Comparison of ENCODE assay signal across 10 mouse cellular contexts in genomic region chr15:27997917-27998316, GRCm38 (mm10). TPM values are rescaled to one million over a fixed set of nuclear protein-coding genes. Genes with fewer than 3 reads are reported as not detected.
A peak's percentile ranks its signal among the peaks of the same experiment; 100 is the strongest.
DNase-seq lines count a peak whose midpoint lies in the region; ATAC-seq lines count a peak whose summit lies in the region.
"Had no signal": no experiment of that assay in that cellular context is flagged by ENCODE, and none has a peak within 500 bp of the region (broad histone marks: within the 10 kb centered on the region; RNA-seq: fewer than 3 reads in every experiment).

No protein-coding gene starts in this region.

- intact Hi-C loops in heart, postnatal 25 days (cut with DNase I), result no loop called here

- no peak overlapping the region for H3K4me3 ChIP-seq in heart, embryonic 12.5 days
- no peak overlapping the region for H3K4me3 ChIP-seq in midbrain, embryonic 10.5 days
- no peak overlapping the region for H3K4me3 ChIP-seq in midbrain, embryonic 14.5 days (replicated peaks; ENCODE audit: low read depth, low read length)
- H3K4me3 ChIP-seq in kidney, embryonic 16.5 days (ENCODE audit: low read length), result no peak overlapping the region

- no peak for DNase-seq in heart, postnatal 25 days (ENCODE audit: low spot score)
- peak; percentile 43 for DNase-seq in midbrain, embryonic 10.5 days (ENCODE audit: low spot score)
- DNase-seq in midbrain, embryonic 14.5 days, result no peak
- DNase-seq in adrenal gland, postnatal 25 days, result no peak
- DNase-seq in urinary bladder, postnatal 4 days (ENCODE audit: low spot score in 2 of 2), result no peak
- DNase-seq in urinary bladder, postnatal 10 days (ENCODE audit: low spot score), result no peak
- DNase-seq: right cerebral cortex, postnatal 14 days had no signal

- peaks cover 7% of the 10 kb centered on the region for H3K36me3 ChIP-seq in heart, embryonic 12.5 days
- H3K36me3 ChIP-seq in midbrain, embryonic 10.5 days, result peaks cover 7% of the 10 kb centered on the region
- H3K36me3 ChIP-seq in midbrain, embryonic 14.5 days (ENCODE audit: control insufficient read depth, insufficient read depth, low read length), result no peaks in the 10 kb centered on the region
- H3K36me3 ChIP-seq in kidney, embryonic 16.5 days (ENCODE audit: insufficient read depth, low read length), result 0 out of 2 replicates have a peak, but pooled peaks cover 4% of the 10 kb centered on the region

- H3K4me1 ChIP-seq in heart, embryonic 12.5 days (replicated peaks), result peaks cover 87% of the 10 kb centered on the region
- H3K4me1 ChIP-seq in midbrain, embryonic 10.5 days, result peaks cover 99% of the 10 kb centered on the region
- peaks cover 54% of the 10 kb centered on the region for H3K4me1 ChIP-seq in midbrain, embryonic 14.5 days (ENCODE audit: control insufficient read depth, insufficient read depth, low read length)
- H3K4me1 ChIP-seq in kidney, embryonic 16.5 days (ENCODE audit: insufficient read depth, low read length), result peaks cover 96% of the 10 kb centered on the region

- WGBS in heart, embryonic 12.5 days, result 16% methylated on average over 8 of the region's 8 CpGs
- 14% methylated on average over 8 of the region's 8 CpGs for WGBS in midbrain, embryonic 10.5 days
- 9% methylated on average over 8 of the region's 8 CpGs for WGBS in midbrain, embryonic 14.5 days
- 9% methylated on average over 8 of the region's 8 CpGs for WGBS in kidney, embryonic 16.5 days

- peak overlapping the region; percentile 65; the same call in 1 of the 2 replicates for H3K27ac ChIP-seq in heart, embryonic 12.5 days (ENCODE audit: poor library complexity, severe bottlenecking)
- H3K27ac ChIP-seq in midbrain, embryonic 10.5 days (replicated peaks), result no peak overlapping the region
- H3K27ac ChIP-seq in midbrain, embryonic 14.5 days (replicated peaks; ENCODE audit: low read depth, low read length), result no peak overlapping the region
- H3K27ac ChIP-seq in kidney, embryonic 16.5 days (ENCODE audit: low read length), result 0 out of 2 replicates have a peak overlapping the region, but pooled peaks have one; percentile 35
- H3K27ac ChIP-seq: macrophage had no signal

- H3K27me3 ChIP-seq in heart, embryonic 12.5 days (replicated peaks), result no peaks in the 10 kb centered on the region
- H3K27me3 ChIP-seq in midbrain, embryonic 10.5 days (ENCODE audit: low read depth, poor library complexity, severe bottlenecking), result peaks cover 36% of the 10 kb centered on the region
- no peaks in the 10 kb centered on the region for H3K27me3 ChIP-seq in midbrain, embryonic 14.5 days (ENCODE audit: control insufficient read depth, insufficient read depth, low read length)
- no peaks in the 10 kb centered on the region for H3K27me3 ChIP-seq in kidney, embryonic 16.5 days (ENCODE audit: insufficient read depth, low read length)

- no peak overlapping the region for H3K9ac ChIP-seq in heart, embryonic 12.5 days
- H3K9ac ChIP-seq in midbrain, embryonic 14.5 days (replicated peaks; ENCODE audit: low read length), result no peak overlapping the region
- no peak overlapping the region for H3K9ac ChIP-seq in kidney, embryonic 16.5 days (replicated peaks; ENCODE audit: low read length)

- ATAC-seq in heart, embryonic 12.5 days (ENCODE audit: insufficient number of reproducible peaks, low FRiP score), result no peak
- no peak; the same call in 1 of the 2 replicates for ATAC-seq in midbrain, embryonic 14.5 days (ENCODE audit: low FRiP score, low TSS enrichment)
- ATAC-seq in kidney, embryonic 16.5 days (ENCODE audit: low FRiP score, low TSS enrichment), result 0 out of 2 replicates have a peak, but pooled peaks have one; percentile 21

- H3K9me3 ChIP-seq in heart, embryonic 12.5 days (replicated peaks), result no peaks in the 10 kb centered on the region
- H3K9me3 ChIP-seq in midbrain, embryonic 10.5 days (replicated peaks), result 0 out of 2 replicates have a peak, but pooled peaks cover 3% of the 10 kb centered on the region
- H3K9me3 ChIP-seq in midbrain, embryonic 14.5 days (ENCODE audit: control insufficient read depth, low read length), result no peaks in the 10 kb centered on the region
- H3K9me3 ChIP-seq in kidney, embryonic 16.5 days (ENCODE audit: low read length), result no peaks in the 10 kb centered on the region

- peak overlapping the region; percentile 52 for H3K4me2 ChIP-seq in heart, embryonic 12.5 days
- H3K4me2 ChIP-seq in midbrain, embryonic 14.5 days (ENCODE audit: low read length), result no peak overlapping the region
- 0 out of 2 replicates have a peak overlapping the region, but pooled peaks have one; percentile 20 for H3K4me2 ChIP-seq in kidney, embryonic 16.5 days (replicated peaks; ENCODE audit: low read depth, low read length)

RNA-seq across cellular contexts. Expression of gene Trio, which starts 27.7 kb away (rescaled TPM):
- polyA plus RNA-seq in heart, embryonic 12.5 days (2016; fragmentation: Nextera tagmentation; extraction: Ambion mirVana), result 18.6 and 23.2 TPM in 2 replicates
- total RNA-seq in heart, postnatal 25 days (2021), result 10 to 100 TPM; 42.9 to 43.7 TPM
- 19.0 and 24.6 TPM in 2 replicates for polyA plus RNA-seq in midbrain, embryonic 10.5 days (2016; fragmentation: Nextera tagmentation; extraction: Ambion mirVana)
- 56.5 and 59.8 TPM in 2 replicates for polyA plus RNA-seq in midbrain, embryonic 14.5 days (2014; fragmentation: Nextera tagmentation; extraction: Ambion mirVana)
- polyA plus RNA-seq in kidney, embryonic 16.5 days (2015; fragmentation: Nextera tagmentation; extraction: Ambion mirVana), result 24.3 and 27.8 TPM in 2 replicates
- total RNA-seq in adrenal gland, postnatal 25 days (2021), result 71.1 and 85.2 TPM in 2 replicates

Comparison
In these comparisons a context has a peak if more than half of its experiments do, and no peak if none do; other contexts are left out.
1. H3K27ac ChIP-seq: peak in heart, embryonic 12.5 days (single experiment) and kidney, embryonic 16.5 days (single experiment); none in midbrain, embryonic 10.5 days (single experiment) and midbrain, embryonic 14.5 days (single experiment).